Mouse (Mus musculus): ENCODE measurements around the gene Pigc.

Pigc gene

GRCm38 (mm10) chr1:162008208-162008607 is 39.2 kb downstream of the Pigc start:
- no peak for DNase-seq (ENCODE audit: low spot score)

- no peak for DNase-seq (ENCODE audit: low spot score)
These were observed 39.7 kb downstream of the Pigc start for GRCm38 (mm10) chr1:162008631-162009067.

- no peak for DNase-seq (ENCODE audit: low spot score)
These were observed 40.1 kb downstream of the Pigc start for GRCm38 (mm10) chr1:162009086-162009485.

- no peak for DNase-seq (ENCODE audit: low spot score)
These were observed 42.7 kb downstream of the Pigc start for GRCm38 (mm10) chr1:162011523-162012245.

GRCm38 (mm10) chr1:162013561-162013960 is 44.6 kb downstream of the Pigc start:
- DNase-seq (ENCODE audit: low spot score): no peak

GRCm38 (mm10) chr1:162015247-162015862 is 46.4 kb downstream of the Pigc start:
- no peak for DNase-seq (ENCODE audit: low spot score)

- no peak for DNase-seq (ENCODE audit: low spot score)
These were observed 48.0 kb downstream of the Pigc start for GRCm38 (mm10) chr1:162016982-162017381.

GRCm38 (mm10) chr1:162017975-162018600 is 49.1 kb downstream of the Pigc start:
- no peak for DNase-seq (ENCODE audit: low spot score)

- DNase-seq (ENCODE audit: low spot score): no peak
These were observed 49.6 kb downstream of the Pigc start for GRCm38 (mm10) chr1:162018601-162018977.

- DNase-seq (ENCODE audit: low spot score): no peak
These were observed 51.3 kb downstream of the Pigc start for GRCm38 (mm10) chr1:162020303-162020731.

- no peak for DNase-seq (ENCODE audit: low spot score)
These were observed 51.8 kb downstream of the Pigc start for GRCm38 (mm10) chr1:162020766-162021165.

Measured in ovary, postnatal 10 days (tissue).